Mouse (Mus musculus): ENCODE data around the gene Mpv17l2.

DNA sequence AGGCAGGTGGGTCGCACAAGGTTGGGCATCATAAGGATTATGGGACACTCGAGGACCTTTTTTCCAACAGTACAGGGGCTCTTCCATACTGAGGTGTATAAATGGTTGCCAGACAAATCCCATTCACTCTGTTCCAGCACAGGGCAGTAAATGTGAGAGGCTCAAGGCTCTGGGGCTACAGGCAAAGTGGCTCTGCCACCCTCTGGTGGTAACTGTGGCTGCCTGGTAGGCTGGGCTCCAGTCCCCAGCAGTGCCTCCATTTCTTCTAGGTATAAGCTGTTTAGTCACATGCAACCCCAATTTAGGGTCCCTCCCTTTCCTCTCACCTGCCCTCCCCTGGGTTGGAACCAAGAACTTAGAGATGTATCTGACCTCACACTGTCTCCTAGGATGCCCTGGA, 34.6 kb upstream of the Mpv17l2 start:
- TF ChIP-seq SRF (IDR thresholded peaks at IDR 0.05; ENCODE audit: control insufficient read depth, insufficient read length, low read depth), result no peak
- TF ChIP-seq MAX (IDR thresholded peaks at IDR 0.05; ENCODE audit: low read depth), result no peak
- no peak for TF ChIP-seq POLR2A (IDR thresholded peaks at IDR 0.05; ENCODE audit: insufficient read length, low read depth)
- no peak for TF ChIP-seq REST (IDR thresholded peaks at IDR 0.05; ENCODE audit: insufficient read depth, insufficient read length)
- TF ChIP-seq CEBPB (IDR thresholded peaks at IDR 0.05; ENCODE audit: insufficient read depth, poor library complexity, severe bottlenecking), result no peak
- no peak for TF ChIP-seq MYOG (IDR thresholded peaks at IDR 0.05; ENCODE audit: control insufficient read depth in 1 of 3, insufficient read depth in 1 of 3, insufficient read length in 2 of 3, low read depth in 2 of 3)
- no peak for TF ChIP-seq USF1 (IDR thresholded peaks at IDR 0.05; ENCODE audit: low read depth)
- no peak for TF ChIP-seq MYOD1 (IDR thresholded peaks at IDR 0.05; ENCODE audit: control insufficient read depth in 1 of 3, insufficient read length in 2 of 3, low read depth in 2 of 3)

Data from myocyte (in vitro differentiated cells).